Mouse (Mus musculus): Measurements from ENCODE around the gene Topaz1. TPM values are rescaled to one million over a fixed set of nuclear protein-coding genes. Genes with fewer than 3 reads are reported as not detected.

Topaz1 gene
- 0.04 TPM in 1 of 2 replicates, not detected in the other for polyA plus RNA-seq (2015; fragmentation: Nextera tagmentation; extraction: Ambion mirVana)

DNA sequence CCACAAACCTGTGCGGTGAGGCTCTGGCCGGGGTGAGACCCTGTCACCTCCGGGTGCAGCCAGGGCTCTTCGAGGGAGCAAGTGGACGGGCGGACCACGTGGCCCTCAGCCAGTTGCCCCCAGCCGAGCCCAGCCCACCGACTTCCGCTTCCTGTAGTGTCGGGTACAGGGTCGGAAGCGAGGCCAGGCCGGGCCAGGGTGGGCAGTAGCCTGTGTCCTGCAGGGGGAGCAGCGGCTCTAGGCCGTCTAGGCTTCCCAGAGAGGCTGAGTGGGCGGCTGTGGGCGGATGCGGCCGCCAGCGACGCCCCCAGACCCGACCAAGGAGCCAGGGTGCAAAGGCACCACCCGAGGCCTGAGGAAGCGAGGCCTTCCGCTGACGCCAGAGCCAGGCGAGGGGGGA, at the start of gene Topaz1:
Gene Topaz1 (plus strand): TSS at position 287 of the 400 bp plus-strand sequence.
- WGBS: 70% methylated on average over 28 of the region's 28 CpGs

DNA sequence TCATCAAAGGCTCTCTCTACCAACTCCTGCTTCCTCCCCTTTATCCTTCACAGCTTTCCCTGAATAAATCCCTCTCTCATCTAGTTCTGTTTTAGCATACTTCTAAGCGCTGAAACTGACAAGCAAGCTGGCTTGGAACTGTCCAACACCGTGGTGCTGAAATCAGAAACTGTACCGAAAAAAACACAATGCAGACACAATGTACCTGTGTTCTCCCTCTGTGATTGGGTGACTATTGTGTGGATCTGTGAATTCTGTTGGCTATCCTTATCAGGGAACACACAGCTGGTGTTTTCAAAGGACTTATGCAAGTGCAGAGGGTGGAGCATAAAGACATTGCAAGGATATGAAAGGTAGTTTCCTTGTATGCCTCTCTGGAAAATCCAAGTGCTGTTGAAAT, 45.3 kb upstream of the Topaz1 start:
- ATAC-seq (ENCODE audit: insufficient number of reproducible peaks, insufficient read depth, low FRiP score, low TSS enrichment, low read depth): no peak
- no peak overlapping the region for H3K4me3 ChIP-seq
- WGBS: 5% methylated on average over 3 of the region's 3 CpGs

More for the DNA sequence above, at the start of gene Topaz1:
- Histone ChIP-seq H3K27me3 (no peaks in the 10 kb centered on the region), H3K9me3 (no peaks in the 10 kb centered on the region), H3K9ac (no peak within 1 kb of the TSS), H3K4me1 (no peaks in the 10 kb centered on the region), H3K4me2 (no peak within 1 kb of the TSS), H3K27ac (no peak within 1 kb of the TSS), H3K4me3 (no peak within 1 kb of the TSS), H3K36me3 (no peaks in the 10 kb centered on the region)
- no peak for ATAC-seq (ENCODE audit: insufficient number of reproducible peaks, insufficient read depth, low FRiP score, low TSS enrichment, low read depth)

DNA sequence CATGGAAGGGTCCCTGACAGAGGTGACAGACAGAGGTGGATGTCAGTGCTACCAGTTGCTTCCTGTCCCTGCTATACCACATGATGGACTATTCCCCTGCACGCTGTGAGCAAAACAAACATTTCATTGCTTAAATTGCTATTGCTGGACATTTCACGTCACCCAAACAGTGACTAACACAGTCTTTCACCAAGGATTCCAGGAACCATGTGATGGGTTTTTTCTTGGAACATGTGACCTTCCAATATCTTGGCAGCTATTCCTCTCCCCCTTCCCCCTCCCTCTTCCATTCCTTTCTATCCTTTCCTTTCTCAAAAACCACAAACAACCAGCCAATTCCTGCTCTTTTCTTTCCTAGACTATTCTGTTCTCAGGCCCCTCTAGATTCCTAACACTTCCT, 33.3 kb upstream of the Topaz1 start:
- Histone ChIP-seq H3K27ac (no peak overlapping the region), H3K4me2 (no peak overlapping the region), H3K4me1 (0 out of 2 replicates have a peak, but pooled peaks cover 10% of the 10 kb centered on the region), H3K27me3 (no peaks in the 10 kb centered on the region), H3K9ac (no peak overlapping the region), H3K4me3 (no peak overlapping the region), H3K9me3 (no peaks in the 10 kb centered on the region), H3K36me3 (no peaks in the 10 kb centered on the region)
- ATAC-seq (ENCODE audit: insufficient number of reproducible peaks, insufficient read depth, low FRiP score, low TSS enrichment, low read depth): no peak
- 53% methylated on average over 2 of the region's 2 CpGs for WGBS

More for the DNA sequence above, 45.3 kb upstream of the Topaz1 start:
- H3K4me1 ChIP-seq: no peaks in the 10 kb centered on the region
- H3K27ac ChIP-seq: no peak overlapping the region
- no peaks in the 10 kb centered on the region for H3K27me3 ChIP-seq
- no peaks in the 10 kb centered on the region for H3K9me3 ChIP-seq
- no peak overlapping the region for H3K9ac ChIP-seq
- H3K4me2 ChIP-seq: no peak overlapping the region
- H3K36me3 ChIP-seq: no peaks in the 10 kb centered on the region

DNA sequence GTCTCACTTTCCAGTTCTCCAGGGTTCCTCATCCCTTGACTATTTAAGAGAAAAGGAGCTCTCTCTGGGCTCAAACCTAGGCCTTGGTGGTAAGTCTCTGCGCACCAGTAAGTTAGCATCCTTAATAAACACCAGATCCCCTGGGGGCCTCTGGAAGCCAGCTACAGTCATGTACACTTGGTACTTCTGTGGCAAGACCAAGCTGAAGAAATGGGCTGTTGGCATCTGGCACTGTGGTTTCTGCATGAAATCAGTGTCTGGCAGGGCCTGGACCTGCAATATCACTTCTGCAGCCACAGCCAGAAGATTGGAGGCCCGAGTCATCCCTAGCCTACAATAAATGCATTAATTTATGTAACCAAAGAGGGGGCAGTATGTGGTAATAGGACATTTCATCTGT, 32.1 kb upstream of the Topaz1 start:
- no peak overlapping the region for H3K9ac ChIP-seq
- H3K4me1 ChIP-seq: 0 out of 2 replicates have a peak, but pooled peaks cover 10% of the 10 kb centered on the region
- H3K4me2 ChIP-seq: no peak overlapping the region
- H3K27ac ChIP-seq: no peak overlapping the region
- WGBS: 70% methylated on average over 2 of the region's 2 CpGs
- H3K36me3 ChIP-seq: no peaks in the 10 kb centered on the region
- H3K9me3 ChIP-seq: no peaks in the 10 kb centered on the region
- no peak for ATAC-seq (ENCODE audit: insufficient number of reproducible peaks, insufficient read depth, low FRiP score, low TSS enrichment, low read depth)
- no peak overlapping the region for H3K4me3 ChIP-seq
- no peaks in the 10 kb centered on the region for H3K27me3 ChIP-seq

DNA sequence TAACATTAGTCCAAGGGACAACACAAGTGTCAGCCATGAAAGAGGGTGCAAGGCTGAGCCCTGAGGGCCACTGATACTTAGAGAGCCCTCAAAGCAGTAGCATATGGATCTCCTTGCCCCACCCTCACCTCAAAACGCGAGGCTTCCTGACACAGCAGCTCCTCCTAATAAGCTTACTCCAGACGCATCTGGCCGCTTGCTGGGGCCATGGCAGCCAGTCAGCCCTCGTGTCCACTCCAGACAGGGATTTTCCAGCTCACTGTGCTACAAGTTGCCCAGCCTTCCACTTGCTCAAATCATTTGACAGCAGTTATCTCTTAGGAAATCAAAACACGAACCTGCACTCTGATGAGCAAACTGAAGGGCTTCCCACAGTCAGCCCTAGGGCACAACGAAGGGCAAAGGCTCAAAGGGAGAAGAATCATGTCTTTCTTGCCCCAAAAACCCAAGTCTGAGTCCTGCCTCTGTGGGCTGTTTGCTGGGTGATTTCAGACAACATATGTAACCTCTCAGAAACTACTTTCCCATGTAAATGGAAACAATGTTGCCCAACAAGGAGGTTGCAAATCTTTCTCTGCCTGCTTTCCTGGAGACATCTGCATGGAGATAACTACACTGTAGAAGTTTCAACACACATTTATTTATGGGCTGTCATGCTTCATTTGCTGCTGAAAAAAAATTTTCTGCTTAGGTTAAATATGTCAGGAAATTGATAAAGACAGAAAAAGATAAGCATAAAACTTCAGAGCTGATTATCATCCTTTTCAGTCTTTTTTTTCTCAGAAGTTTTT, 30.8 kb upstream of the Topaz1 start:
- Histone ChIP-seq H3K9me3 (no peaks in the 10 kb centered on the region), H3K36me3 (no peaks in the 10 kb centered on the region), H3K4me2 (no peak overlapping the region), H3K27me3 (no peaks in the 10 kb centered on the region), H3K9ac (no peak overlapping the region), H3K4me3 (no peak overlapping the region), H3K27ac (no peak overlapping the region), H3K4me1 (0 out of 2 replicates have a peak, but pooled peaks cover 6% of the 10 kb centered on the region)
- 7% methylated on average over 7 of the region's 7 CpGs for WGBS
- no peak for ATAC-seq (ENCODE audit: insufficient number of reproducible peaks, insufficient read depth, low FRiP score, low TSS enrichment, low read depth)

DNA sequence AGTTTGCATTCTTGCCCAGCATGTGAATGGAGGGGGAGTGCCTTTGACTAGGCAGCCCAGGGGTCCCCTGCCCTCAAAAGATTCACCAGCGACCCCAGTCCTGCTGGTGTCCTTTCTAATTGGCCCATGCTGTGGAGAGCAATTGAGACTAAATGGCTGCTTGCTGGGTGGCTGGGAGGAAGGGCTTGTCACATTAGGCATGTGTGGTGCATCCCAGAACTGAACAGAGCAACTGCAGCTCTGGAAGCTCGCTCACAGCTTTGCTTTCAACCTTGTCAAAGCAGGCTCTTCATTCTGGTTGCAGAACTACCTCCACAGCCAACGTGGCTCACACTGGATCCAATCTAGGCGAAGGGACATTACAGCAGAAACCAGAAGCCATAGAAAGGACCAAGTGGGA, 24.9 kb upstream of the Topaz1 start:
- WGBS: 19% methylated on average over 4 of the region's 4 CpGs
- Histone ChIP-seq H3K9ac (no peak overlapping the region), H3K4me2 (no peak overlapping the region), H3K9me3 (no peaks in the 10 kb centered on the region), H3K27ac (no peak overlapping the region), H3K4me3 (no peak overlapping the region), H3K4me1 (no peaks in the 10 kb centered on the region), H3K36me3 (no peaks in the 10 kb centered on the region), H3K27me3 (peaks cover 22% of the 10 kb centered on the region)
- ATAC-seq (ENCODE audit: insufficient number of reproducible peaks, insufficient read depth, low FRiP score, low TSS enrichment, low read depth): no peak

DNA sequence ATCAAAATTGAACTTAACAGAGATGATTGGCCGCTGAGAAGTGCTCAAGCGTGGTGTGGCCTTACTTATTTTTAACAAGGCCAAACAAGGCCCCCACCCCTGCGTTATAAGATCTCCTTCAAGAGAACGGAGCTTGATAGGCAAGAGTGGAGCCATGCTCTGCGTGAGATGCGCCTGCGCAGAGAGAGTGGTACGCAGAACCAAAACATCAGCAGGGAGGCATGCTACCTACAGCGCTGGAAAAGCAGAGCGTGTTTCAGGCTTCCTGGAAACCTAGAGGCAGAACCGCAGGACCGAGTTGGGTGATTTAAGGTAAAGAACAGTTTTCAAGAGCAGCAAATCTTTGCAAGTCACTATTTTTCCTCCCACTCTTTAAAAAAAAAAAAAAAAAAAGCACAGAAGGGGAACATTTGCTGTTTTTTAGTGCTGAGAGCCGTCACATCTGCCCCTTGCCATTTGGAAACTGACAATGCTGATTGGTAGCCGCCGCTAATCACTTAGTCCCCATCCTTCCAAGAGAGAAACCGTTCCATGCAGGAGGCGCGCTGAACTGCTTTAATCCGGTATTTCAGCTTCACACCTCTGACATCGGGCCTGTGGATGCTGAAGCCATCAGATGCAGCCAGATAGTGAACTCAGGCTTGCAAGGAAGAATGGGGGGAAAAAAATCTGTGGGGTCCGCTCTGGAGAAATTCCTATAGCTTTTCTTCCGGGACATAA, 21.9 kb upstream of the Topaz1 start:
- H3K4me3 ChIP-seq: no peak overlapping the region
- no peak for ATAC-seq (ENCODE audit: insufficient number of reproducible peaks, insufficient read depth, low FRiP score, low TSS enrichment, low read depth)
- H3K36me3 ChIP-seq: no peaks in the 10 kb centered on the region
- H3K4me2 ChIP-seq: no peak overlapping the region
- H3K9me3 ChIP-seq: no peaks in the 10 kb centered on the region
- WGBS: 33% methylated on average over 22 of the region's 22 CpGs
- H3K9ac ChIP-seq: no peak overlapping the region
- H3K4me1 ChIP-seq: no peaks in the 10 kb centered on the region
- peaks cover 24% of the 10 kb centered on the region for H3K27me3 ChIP-seq
- no peak overlapping the region for H3K27ac ChIP-seq

DNA sequence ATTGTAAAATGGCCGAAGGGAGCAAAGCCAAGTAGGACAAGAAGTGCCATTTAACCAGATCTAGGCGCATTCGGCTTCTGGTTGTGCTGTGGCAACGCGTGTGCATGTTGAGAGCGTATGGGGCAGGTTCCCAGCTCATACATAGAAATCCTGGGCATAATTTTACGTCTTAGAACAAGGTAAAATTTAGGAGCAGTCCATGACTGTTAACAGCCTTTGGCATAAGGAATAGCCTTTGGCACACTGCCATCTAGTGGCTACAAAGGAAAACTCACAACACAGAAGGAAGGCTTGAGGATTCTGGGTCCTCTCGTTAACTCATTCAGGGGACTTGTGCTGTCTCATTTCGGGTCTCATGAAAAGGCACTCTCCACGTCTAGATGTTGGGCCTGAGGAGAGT, 17.6 kb upstream of the Topaz1 start:
- no peak overlapping the region for H3K9ac ChIP-seq
- no peak overlapping the region for H3K27ac ChIP-seq
- no peak overlapping the region for H3K4me2 ChIP-seq
- ATAC-seq (ENCODE audit: insufficient number of reproducible peaks, insufficient read depth, low FRiP score, low TSS enrichment, low read depth): no peak
- WGBS: 18% methylated on average over 10 of the region's 10 CpGs
- no peaks in the 10 kb centered on the region for H3K9me3 ChIP-seq
- no peaks in the 10 kb centered on the region for H3K36me3 ChIP-seq
- H3K4me3 ChIP-seq: no peak overlapping the region
- peaks cover 26% of the 10 kb centered on the region for H3K27me3 ChIP-seq
- no peaks in the 10 kb centered on the region for H3K4me1 ChIP-seq

DNA sequence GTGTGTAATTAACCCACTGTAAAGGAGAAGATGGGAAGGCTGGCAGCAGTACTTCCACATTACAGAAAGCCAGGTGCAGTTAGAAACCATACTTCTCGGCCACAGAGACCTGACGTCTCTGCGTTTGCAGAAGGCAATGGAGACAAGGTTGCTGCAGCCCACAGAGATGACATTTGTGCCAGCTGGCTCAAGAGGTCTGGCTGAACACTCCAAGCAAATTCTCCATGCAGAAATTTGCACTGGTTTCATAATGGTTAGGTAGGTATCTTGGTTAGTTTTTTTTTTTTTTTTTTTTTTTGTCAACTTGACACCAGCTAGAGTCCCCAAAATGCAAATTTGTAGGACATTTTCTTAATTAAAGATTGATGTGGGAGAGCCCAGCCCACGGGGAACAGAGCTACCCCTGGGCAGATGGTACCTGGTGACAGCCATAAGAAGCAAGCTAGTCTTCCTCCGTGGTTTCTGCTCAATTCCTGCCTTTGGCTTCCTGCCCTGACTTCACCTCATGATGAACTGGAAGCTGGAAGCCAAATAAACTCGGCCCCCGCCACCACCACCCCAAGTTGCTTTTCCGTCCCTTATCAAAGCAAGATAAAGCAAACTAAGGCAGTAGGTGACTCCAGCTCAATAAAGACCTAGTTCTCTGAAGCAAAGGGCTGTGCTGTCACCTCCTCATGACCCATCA, 14.9 kb upstream of the Topaz1 start:
- no peak overlapping the region for H3K9ac ChIP-seq
- 74% methylated on average over 8 of the region's 8 CpGs for WGBS
- H3K4me2 ChIP-seq: no peak overlapping the region
- no peaks in the 10 kb centered on the region for H3K36me3 ChIP-seq
- ATAC-seq (ENCODE audit: insufficient number of reproducible peaks, insufficient read depth, low FRiP score, low TSS enrichment, low read depth): no peak
- H3K27ac ChIP-seq: no peak overlapping the region
- H3K27me3 ChIP-seq: peaks cover 8% of the 10 kb centered on the region; the same call in 1 of the 2 replicates
- no peak overlapping the region for H3K4me3 ChIP-seq
- no peaks in the 10 kb centered on the region for H3K4me1 ChIP-seq
- no peaks in the 10 kb centered on the region for H3K9me3 ChIP-seq

DNA sequence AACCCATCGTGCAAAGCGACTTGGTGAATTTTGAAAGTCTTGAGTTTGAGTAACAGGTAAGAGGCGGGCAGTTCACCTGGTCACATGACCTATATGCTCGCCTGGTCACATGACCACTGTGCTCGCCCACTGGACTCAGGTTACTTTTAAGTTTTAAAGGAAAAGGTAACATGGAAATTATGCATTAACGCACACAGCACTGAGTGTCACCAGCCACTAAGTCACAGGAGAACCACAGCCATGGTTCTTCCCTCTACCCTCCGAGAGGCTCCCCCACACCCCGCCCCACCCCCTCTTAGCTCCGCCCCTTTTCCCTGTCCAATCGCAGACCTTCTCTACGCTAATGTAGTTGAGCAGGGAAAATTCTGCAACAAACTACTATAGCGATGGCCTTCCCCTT, 13.9 kb upstream of the Topaz1 start:
- Histone ChIP-seq H3K4me1 (no peaks in the 10 kb centered on the region), H3K9ac (no peak overlapping the region), H3K27ac (no peak overlapping the region), H3K4me2 (peak overlapping the region; percentile 35), H3K9me3 (no peaks in the 10 kb centered on the region), H3K36me3 (no peaks in the 10 kb centered on the region), H3K27me3 (peaks cover 8% of the 10 kb centered on the region; the same call in 1 of the 2 replicates), H3K4me3 (peak overlapping the region; percentile 25)
- ATAC-seq (ENCODE audit: insufficient number of reproducible peaks, insufficient read depth, low FRiP score, low TSS enrichment, low read depth): 0 out of 2 replicates have a peak, but pooled peaks have one; percentile 15
- 36% methylated on average over 12 of the region's 12 CpGs for WGBS

DNA sequence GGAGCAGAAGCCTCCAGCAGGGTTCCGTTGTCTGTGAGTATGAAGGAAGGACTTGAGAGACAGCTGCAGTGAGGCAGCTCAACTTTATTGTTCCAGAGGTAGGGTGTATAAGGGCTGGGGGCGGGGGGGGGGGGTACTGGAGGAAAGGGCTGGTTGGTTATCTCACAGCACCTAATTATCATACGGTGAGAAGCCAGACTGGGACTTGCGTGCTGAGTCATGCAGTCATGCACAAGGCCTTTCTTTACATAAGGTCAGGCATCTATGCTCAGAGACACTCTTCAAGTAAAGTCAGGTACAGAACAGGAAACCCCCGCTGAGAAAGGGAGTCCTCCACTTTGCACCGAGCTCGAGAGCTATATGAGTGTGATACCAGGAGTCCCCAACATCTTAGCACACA, 12.2 kb upstream of the Topaz1 start:
- Histone ChIP-seq H3K4me1 (no peaks in the 10 kb centered on the region), H3K9me3 (no peaks in the 10 kb centered on the region), H3K36me3 (no peaks in the 10 kb centered on the region), H3K4me2 (no peak overlapping the region), H3K9ac (no peak overlapping the region), H3K27me3 (peaks cover 8% of the 10 kb centered on the region; the same call in 1 of the 2 replicates), H3K27ac (no peak overlapping the region), H3K4me3 (no peak overlapping the region)
- no peak for ATAC-seq (ENCODE audit: insufficient number of reproducible peaks, insufficient read depth, low FRiP score, low TSS enrichment, low read depth)
- 64% methylated on average over 7 of the region's 7 CpGs for WGBS
